Mouse (Mus musculus) thymus, postnatal 4 days (tissue): ENCODE results near the gene Gm11562.
"Not testable (repeated sequence)": the region's sequence is repeated elsewhere in the genome, so short reads cannot be mapped to it uniquely, and the experiment has no call there.

ENCODE experiments used
- DNase-seq: peaks from one replicate; pipeline ENCODE4 v3.0.0; 2021

Gene Gm11562

GRCm38 (mm10) chr11:99620335-99620734 is at the start of gene Gm11562:
Gene Gm11562, minus strand, starts transcription at chr11:99620435.
- DNase-seq: no peak

DNA sequence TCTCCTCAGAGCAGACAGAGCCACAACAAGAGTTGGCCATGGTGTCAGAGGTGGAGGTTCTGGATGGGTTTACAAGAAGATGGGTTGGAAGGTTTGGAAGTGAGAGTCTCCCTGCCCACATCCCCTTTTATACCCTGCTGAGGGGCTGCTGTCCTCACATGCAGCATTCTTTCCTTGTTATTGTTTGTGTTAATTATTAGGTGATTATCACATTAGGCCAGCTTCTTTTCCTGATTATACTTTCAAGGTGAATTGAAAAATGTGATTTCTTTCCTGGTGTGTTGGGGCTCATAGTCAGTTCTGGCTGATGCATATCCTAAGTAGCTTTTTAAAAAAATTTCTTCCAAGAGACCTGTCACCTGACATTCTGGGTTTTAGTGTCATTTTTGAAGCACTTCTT is 45.6 kb upstream of the Gm11562 start, which contains the start of gene Krtap4-6:
Krtap4-6 (minus strand) TSS at position 101 of the 400 bp plus-strand sequence.
- no peak for DNase-seq

GRCm38 (mm10) chr11:99662802-99663201 is 42.6 kb upstream of the Gm11562 start:
- DNase-seq: no peak

DNA sequence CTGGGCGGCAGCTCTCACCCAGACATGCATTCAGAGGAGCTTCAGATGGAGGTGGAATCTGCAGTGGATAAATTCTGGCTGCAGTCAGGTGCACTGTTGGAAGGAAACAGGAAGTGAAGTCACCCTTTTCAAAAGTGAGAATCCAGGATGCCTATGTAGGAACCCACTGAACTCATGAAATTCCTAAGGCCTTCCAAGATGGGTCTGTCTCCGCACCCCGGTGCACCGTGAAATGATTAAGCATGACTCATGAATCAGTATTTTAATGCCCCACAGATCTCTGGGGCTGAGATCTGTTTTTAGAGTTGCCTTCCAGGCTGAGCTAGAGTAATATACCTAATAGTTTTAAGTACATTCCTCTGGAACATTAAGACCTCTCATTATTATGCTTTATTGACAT is 39.0 kb upstream of the Gm11562 start:
- no peak for DNase-seq

DNA sequence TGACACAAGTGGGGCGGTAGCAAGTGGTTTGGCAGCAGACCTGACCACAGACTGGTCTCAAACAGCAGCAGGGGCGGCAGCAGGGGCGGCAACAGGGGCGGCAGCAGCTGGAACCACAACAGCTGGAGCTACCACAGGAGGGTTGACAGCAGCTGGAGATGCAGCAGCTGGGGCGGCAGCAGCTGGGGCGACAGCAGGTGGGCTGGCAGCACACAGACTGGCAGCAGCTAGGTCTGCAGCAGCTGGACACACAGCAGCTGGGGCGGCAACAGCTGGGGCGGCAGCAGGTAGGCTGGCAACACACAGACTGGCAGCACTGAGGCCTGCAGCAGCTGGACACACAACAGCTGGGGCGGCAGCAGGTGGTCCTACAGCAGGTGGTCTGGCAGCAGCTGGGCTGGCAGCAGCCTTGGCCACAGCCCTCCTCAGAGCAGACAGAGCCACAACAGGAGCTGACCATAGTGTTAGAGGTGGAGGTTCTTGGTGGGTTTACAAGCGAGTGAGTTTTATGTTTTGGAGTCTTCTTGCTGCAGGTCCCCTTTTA is 38.3 kb upstream of the Gm11562 start, which contains the start of gene Gm11563:
Gm11563 (minus strand) TSS at position 494 of the 544 bp plus-strand sequence.
- DNase-seq: not testable (repeated sequence)

DNA sequence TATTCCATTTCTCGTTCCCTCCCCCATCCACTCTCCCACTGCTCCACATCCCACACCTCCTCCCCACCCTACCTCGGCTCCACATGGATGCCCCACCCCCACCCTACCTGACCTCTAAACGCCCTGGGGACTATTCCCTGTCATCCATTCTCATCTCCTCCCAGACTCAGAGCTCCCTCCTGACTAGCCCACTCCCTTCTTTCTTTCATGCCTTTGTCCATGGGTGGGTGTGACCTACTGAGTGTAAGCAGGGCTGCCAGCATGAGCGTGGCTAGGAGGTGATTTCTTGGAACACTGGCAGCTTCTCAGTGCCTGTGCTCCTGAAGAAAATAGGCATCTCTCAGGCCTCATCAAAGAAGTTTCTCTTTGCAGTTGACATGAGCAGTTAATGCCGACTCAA is 36.8 kb upstream of the Gm11562 start:
- no peak for DNase-seq

DNA sequence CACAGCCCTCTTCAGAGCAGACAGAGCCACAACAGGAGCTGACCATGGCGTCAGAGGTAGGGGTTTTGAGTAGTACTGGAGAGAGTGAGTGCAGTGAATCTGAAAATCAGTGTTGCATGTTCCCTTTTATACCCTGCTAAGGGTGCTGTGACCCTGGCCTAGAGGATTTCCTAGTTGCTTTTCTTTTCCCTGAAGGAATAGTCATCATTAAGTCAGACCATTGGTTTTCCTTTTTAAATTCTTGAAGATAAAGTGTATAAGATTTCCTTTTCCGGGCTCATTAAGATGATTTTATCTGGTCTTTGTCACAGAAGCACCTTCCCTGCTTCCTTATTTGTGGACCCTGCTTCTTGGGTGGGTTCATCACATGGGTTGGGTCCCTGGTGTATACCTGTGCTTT is 29.9 kb upstream of the Gm11562 start, which contains the start of gene Gm11555:
Gm11555 (minus strand) TSS at position 101 of the 400 bp plus-strand sequence.
- DNase-seq: no peak

GRCm38 (mm10) chr11:99646444-99646843 is 26.2 kb upstream of the Gm11562 start:
- no peak for DNase-seq

- no peak for DNase-seq
These were observed 24.1 kb upstream of the Gm11562 start for GRCm38 (mm10) chr11:99644351-99644750.

- not testable (repeated sequence) for DNase-seq
These were observed 23.5 kb upstream of the Gm11562 start, which contains the start of gene Krtap4-7 for GRCm38 (mm10) chr11:99643635-99644139. Gene Krtap4-7, minus strand, starts transcription at chr11:99644089.

DNA sequence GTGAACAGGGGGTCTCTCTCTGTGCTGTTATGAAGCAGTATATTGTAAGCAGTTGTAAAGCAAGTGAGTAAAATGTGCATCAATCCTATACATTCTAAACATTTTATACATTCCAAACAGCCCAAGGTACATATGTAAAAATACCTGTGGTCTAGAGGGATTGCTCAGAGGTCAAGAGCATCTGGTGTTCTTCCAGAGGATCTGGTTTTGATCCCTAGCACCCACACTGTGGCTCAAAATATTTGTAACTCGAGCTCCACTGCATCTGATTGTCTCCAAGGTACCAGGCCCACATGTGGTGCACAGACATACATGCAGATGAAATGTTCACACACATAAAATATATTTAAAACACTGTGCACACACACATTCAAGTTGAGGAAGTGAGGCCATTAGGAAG is 20.7 kb upstream of the Gm11562 start:
- DNase-seq: no peak

- DNase-seq: no peak
These were observed 16.9 kb upstream of the Gm11562 start for GRCm38 (mm10) chr11:99637086-99637485.

DNA sequence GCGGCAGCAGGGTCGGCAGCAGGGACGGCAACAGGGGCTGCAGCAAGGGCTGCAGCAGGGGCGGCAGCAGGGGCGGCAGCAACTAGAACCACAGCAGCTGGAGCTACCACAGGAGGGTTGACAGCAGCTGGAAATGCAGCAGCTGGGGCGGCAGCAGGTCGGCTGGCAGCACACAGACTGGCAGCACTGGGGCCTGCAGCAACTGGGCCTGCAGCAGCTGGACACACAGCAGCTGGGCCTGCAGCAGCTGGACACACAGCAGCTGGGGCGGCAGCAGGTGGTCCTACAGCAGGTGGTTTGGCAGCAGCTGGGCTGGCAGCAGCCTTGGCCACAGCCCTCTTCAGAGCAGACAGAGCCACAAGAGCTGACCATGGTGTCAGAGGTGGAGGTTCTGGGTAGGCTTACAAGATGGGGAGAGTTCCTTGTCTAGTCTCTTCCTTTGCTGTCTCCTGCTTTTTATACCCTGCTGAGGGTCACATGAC is 14.5 kb upstream of the Gm11562 start, which contains the start of gene Krtap4-2:
Krtap4-2 (minus strand) TSS at position 432 of the 482 bp plus-strand sequence.
- DNase-seq: no peak

DNA sequence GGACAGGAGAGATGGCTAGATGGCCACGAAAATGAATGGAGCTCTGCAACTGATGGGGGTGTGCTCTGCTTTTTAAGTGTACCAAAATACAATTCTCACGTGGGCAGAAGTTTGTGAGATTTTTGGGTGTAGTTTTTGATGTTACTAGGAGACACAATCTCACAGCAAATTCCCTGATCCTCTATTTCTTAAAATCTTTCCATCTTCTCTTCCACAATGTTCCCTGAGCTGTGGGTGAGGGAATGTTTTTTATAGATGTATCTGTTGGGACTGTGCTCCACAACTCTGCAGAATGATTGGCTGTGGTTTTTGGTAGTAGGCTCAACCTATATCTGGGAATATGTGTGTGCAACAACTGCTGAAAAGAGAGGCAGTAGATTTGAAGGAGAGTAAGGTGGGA is 13.1 kb upstream of the Gm11562 start:
- DNase-seq: no peak

DNA sequence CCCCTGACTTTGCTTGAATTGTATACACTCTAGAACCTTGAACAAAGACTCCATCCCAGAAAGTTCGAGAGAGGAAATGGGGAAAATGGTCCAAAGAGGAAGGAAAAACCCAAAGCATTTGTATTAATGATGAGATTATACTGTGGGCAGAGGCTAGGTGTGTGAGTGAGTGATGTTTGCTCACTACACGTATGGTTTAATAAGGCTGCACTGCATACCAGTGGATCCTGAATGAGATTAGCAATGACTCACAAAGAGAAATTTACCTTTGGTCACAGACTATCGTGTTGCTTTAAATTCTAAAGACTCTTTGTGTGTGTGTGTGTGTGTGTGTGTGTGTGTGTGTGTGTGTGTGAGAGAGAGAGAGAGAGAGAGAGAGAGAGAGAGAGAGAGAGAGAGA is 10.7 kb upstream of the Gm11562 start:
- no peak for DNase-seq

DNA sequence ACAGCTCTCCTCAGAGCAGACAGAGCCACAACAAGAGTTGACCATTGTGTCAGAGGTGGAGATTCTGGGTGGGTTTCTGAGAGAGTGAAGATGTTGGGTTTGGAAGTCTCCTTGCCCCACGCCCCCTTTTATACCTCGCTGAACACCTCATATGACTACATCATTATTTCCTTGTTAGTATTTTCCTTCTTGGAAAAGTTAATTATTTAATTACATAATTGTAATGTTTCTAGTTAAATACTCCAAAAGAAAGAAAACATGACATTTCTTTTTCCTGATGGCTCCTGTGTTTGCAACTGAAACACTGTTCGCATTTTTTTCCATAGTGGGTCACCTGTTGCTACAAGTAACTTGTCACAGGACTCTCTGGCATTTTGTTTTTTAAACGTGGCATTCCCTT is 7.9 kb upstream of the Gm11562 start, which contains the start of gene Krtap4-1:
Krtap4-1 (minus strand) TSS at position 101 of the 400 bp plus-strand sequence.
- DNase-seq: no peak

DNA sequence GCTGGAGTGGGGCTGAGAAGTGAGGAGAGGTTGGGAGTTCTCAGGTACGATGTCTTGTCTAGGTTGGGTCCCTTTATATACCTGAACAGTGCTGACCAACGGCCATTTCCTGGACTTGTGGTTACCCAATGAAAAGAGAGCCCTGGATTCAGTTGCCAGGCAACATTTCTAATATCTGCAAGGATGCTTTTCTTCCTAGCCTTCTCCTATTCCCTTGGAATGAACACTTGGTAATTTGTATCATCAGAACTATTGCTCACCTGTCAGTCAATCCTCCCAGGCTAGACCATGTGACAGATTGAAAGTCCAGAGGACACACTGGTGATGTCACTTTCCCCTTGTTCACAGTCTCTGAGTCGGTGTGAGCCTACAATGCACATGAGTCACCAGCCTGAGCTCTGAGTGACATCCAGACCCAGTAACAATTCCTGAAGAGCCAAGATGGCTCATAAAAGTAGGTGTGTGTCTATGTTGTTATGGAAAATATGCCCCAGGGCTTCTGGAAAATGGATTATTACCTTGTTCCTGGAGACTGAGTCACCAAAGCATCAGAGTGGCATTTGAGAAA is 5.4 kb downstream of the Gm11562 start, which contains the start of gene Krtap2-4:
Krtap2-4 (minus strand) TSS at position 51 of the 568 bp plus-strand sequence.
- no peak for DNase-seq

- DNase-seq: not testable (repeated sequence)
These were observed 10.1 kb downstream of the Gm11562 start, which contains the start of gene Gm11937 for GRCm38 (mm10) chr11:99610089-99610488. Gene Gm11937, minus strand, starts transcription at chr11:99610189.

- DNase-seq: no peak
These were observed 11.1 kb downstream of the Gm11562 start for GRCm38 (mm10) chr11:99609126-99609525.

GRCm38 (mm10) chr11:99603208-99603607 is 17.0 kb downstream of the Gm11562 start, which contains the start of gene Gm11938:
Gene Gm11938, minus strand, starts transcription at chr11:99603308.
- not testable (repeated sequence) for DNase-seq

DNA sequence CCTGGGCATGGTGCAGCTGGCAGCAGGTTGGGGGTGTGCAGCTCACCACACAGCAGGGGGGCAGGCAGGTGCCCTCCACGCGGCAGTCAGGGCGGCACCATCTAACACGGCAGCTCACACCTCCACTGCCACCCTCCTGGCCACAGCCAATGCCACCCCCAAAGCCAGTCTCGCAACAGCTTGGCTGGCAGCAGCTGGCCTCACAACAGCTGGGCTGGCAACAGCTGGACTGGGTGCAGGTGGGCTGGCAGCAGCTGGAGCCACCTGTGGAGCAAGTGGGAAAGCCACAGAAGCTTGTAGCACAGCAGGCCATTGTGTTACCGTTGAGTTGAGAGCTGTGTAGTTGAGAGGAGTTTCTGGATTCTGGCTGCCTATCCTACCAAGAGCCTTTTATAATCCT is 22.5 kb downstream of the Gm11562 start, which contains the start of gene Krtap9-3:
Krtap9-3 (minus strand) TSS at position 364 of the 400 bp plus-strand sequence.
- not testable (repeated sequence) for DNase-seq

DNA sequence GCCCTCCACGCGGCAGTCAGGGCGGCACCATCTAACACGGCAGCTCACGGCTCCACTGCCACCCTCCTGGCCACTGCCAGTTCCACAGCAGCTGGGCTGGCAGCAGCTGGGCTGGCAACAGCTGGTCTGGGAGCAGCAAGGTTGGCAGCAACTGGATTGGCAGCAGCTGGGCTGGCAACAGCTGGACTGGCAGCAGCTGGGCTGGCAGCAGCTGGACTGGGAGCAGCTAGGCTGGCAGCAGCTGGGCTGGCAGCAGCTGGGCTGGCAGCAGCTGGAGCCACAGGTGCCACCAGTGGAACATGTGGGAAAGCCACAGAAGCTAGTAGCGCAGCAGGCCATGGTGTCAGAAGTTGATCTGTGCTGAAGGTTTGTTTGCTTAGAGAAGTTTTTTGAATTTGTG is 29.3 kb downstream of the Gm11562 start, which contains the start of gene Krtap1-3:
Krtap1-3 (minus strand) TSS at position 359 of the 400 bp plus-strand sequence.
- no peak for DNase-seq

DNA sequence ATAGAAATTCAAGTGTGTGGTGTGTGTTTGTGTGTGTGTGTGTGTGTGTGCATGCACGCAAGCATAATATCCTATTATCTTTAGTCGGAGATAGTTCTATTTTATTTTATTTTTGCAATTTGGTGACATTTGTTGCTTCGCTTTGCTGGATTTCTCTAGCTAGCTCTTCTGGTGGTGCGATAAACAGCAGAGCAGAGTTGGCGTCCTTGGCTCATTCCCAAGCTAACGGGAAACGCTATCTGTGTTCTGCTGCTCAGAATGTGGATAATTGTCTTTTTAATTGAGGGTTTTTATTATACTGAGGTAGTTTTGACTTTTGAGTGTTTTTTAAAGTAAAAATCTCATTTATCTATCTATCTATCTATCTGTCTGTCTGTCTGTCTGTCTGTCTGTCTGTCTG is 35.1 kb downstream of the Gm11562 start:
- no peak for DNase-seq
